Mouse (Mus musculus) 3T3-L1 (cell line): ENCODE measurements around the gene Tnik.

ENCODE experiments used
- DNase-seq: peaks from one replicate; pipeline ENCODE4 v3.0.0-alpha.2; 2015; ENCODE audit warnings: low read depth, low spot score

Gene Tnik

GRCm38 (mm10) chr3:28544345-28544869 lies 281.4 kb downstream of the Tnik start:
- DNase-seq = no peak

DNA sequence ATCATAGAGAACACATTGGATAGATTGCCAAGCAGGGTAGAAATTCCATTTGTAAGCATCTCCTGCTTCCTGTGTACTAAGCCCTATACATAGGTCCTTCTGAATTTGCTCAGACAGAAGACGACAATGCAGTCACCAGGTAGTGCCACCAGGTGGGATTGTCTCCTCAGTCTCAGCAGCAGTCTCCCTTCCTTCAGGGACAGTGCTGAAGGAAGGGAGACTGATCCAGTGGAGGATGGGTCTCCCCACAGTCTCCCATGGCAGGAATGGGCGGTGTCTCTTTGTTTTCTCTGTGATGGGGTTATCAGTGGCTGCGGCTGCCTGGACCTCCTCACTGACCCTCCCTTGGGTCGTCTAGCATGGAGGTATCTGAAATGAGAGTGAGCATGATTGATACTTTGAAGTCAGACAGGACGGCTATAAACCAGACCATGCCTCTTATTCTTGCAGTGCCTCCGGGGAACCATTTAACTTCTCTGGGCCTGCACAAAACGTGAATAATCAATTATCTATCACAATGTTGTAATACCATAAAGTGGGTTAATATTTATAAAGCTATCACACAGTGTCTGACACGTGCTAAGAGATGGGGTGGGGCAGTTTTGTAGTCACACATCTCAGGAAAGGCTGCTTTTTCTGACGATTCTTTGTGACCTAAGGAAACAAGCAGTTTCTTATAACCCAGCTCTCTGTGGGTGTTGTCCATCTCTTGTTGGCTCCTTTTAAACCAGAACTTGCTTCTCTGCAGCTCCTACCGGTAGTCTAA lies 285.1 kb downstream of the Tnik start:
- no peak for DNase-seq

DNA sequence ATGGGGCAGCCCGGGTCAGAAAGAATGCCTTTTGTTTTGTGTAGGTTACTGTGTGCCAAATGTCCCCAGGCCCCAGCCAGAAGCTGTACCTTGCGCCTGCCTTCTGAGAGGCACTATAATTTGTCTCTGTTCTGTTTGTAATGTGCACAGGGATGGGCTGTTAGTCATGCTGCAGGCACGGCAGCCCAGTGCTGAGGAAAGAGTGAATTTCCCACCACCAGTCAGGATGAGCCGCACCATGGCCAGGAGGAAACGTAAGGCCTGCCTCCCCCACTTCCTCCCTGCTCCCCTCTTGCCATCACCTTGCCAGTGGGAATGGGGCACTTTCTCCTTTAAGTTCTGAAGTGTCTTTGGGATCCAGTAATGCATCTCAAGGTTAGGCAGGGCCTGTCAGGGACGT lies 286.4 kb downstream of the Tnik start:
- DNase-seq = no peak

DNA sequence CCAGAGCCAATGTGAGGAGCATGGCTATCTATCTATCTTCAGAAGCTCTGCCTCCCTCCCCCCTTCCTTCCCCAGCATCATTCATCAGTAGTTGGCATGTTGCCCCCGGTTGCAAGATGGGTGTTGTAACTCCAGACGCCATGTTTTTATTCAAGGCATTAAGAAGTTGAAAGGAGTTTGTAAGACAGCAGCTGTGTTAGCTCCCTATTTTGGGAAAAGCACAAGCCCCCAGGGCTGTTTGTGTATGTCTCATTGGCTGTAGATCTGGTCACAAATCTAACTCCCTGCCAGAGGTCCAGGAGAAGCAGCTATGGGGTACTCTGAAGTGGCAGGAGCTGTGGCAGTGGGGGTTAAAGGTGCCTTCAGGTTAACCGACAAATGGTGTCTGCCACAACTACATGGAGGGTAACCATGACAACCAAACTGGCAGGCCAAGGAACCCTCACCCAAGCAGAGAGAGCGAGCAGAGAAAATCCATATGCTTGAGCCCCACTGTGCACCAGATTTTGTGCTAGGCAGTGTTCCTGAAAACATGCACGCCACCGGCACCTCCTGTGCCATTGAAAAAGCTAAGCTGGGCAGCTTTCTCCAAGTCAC lies 287.6 kb downstream of the Tnik start:
- no peak for DNase-seq

GRCm38 (mm10) chr3:28551756-28552155 lies 288.7 kb downstream of the Tnik start:
- DNase-seq = no peak

DNA sequence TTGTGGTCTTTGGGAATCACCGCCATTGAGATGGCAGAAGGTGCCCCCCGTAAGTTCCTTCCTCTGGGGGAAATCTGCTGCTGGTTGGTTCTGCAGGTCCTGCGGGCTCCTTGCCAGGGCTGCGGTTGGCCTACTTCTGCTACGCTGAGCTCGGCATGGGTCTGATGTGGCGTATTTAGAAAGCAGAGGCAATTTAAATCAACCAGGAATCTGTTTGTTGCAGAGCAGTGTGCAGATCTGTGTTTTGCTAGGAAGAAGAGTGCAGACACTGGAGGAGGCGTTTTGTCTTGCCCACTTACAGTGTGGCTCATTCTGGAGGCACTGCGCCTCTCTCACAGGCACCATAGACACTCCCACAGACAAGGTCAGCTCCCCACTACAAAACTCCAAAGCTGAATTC lies 291.9 kb downstream of the Tnik start:
- no peak for DNase-seq

DNA sequence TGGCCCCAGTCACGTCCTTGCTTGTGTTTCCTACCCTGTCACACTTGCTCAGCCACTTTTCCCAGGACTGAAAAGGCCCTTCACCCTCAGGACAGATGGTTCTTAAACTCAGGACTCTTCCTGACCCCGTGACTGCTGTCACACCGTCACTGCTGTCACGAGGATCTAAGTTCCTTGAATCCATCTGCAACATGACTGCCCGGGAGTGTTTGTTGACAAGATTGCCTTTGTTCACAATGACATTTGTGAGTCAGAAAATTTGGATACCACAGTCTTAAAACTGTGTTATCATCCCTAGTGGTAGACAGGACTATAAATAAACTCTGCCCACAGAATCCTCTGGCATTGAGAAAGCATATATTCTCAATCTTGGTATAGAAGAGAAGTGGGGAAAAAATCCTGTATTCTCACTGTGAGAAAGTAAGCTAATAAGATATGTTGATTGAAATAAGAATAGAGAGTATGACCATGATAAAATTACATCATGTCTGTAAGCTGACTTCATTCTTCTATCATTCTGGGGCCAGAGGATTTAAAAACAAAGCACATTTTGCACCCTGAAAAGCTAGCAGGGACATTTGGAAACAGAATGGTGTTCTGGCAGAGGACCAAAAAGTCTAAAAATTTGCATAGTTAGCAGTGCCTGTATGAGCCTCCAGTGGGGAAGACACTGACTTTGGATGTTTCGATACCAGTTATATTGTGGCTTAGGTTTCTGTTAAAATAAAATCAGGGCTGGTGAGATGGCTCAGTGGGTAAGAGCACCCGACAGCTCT lies 293.0 kb downstream of the Tnik start:
- no peak for DNase-seq

GRCm38 (mm10) chr3:28558328-28558871 lies 295.4 kb downstream of the Tnik start:
- DNase-seq = no peak

- DNase-seq = no peak
Observed at GRCm38 (mm10) chr3:28561408-28561807, 298.4 kb downstream of the Tnik start.

DNA sequence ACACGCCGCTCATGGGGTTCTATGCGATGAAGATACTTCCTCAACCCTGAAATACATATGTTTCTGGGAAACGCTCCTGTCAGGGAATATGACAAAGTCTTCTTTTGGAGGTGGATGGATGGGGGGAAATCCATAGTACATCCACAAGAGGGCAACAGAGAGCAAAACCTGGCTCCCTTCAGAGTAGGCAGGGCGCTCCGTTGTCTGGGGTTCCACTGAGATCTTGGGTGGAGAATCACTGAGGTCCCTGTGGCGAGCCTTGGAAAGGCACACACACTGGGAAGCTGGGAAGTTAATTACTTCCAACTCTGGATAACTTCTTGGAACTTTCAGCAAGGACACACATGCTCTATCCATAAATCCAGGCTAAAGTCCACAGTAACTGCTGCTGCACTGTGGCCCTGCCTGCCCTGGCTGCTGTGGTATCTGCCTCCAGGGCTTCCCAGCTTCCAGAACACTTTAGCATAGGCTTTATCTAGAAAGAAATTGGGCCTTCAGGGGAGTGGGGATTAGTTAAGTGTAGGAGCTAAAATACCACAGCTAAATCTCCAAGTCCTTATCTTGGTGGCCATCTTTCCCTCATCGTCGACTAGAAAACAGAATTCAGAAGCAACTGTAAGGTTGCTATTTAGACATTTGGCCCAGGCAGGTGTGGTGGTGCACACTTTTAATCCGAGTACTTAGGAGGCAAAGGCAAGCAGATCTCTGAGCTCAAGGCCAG lies 299.8 kb downstream of the Tnik start:
- DNase-seq = peak; percentile 35

GRCm38 (mm10) chr3:28564370-28565357 lies 301.6 kb downstream of the Tnik start:
- DNase-seq = peak; percentile 17

- no peak for DNase-seq
Observed at GRCm38 (mm10) chr3:28577301-28577700, 314.3 kb downstream of the Tnik start.

DNA sequence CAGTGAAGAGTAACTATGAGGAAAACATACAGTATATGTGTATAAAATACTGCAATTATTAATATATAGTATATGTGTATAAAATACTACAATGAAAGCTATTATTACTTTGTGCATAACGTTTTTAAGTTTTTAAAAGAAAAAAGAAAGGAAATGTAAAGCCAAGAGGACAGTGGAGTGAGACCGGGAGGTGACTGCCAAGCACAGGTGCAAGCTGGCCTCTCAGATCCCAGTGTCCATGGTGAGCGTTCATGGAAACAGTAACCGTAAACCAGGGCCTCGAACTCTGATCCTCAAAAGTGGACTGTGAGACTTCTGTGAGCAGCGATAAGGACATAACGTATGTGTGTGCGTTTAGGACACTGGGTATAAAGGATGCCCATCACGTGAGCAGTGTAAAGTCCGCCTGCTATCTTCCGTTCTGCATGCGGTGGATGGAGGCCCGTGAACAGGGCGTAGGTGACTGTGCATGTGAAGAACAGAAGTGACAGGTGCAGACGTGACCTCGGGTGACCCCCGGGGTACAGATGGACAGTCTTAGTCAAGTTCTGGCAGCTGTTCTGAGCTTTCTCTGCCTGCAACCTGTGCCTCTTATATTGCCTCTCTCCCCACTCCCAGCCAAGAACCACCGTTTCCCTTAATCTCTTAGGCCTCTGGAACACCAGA lies 316.1 kb downstream of the Tnik start:
- no peak for DNase-seq

DNA sequence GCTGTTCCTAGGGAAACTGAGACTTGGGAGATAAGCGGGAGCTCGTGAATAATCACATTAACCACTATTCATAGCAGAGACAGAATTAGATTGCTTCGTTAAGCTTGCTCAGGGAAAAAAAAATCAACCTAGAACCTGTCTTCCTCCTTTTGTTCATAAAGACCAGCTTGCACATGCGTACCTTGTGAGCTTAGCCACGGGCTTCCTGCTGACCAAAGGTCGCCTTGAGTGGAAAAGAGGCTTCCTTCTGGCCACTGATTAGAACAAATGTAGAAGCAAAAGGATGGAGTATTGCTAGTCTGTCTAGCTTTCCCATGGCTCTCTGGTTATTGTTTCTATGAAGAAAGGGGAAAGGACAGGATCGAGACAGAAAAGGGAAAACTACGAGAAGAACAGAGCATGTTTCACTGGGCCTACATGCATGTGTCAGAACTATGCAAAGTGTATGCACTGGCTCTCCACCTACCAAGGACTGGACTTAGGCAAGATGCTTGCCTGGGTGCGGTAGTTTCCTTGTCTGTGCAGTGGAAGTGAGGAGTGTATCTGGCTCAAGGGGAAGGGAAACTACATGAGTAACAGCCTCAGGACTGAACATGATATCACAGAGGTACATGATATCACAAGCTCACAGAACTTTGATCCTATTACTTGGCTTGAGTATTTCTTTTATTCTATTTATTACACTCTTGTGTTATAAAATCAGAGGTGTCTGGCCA lies 322.9 kb downstream of the Tnik start:
- DNase-seq = no peak

GRCm38 (mm10) chr3:28587808-28588207 lies 324.8 kb downstream of the Tnik start:
- DNase-seq = no peak

DNA sequence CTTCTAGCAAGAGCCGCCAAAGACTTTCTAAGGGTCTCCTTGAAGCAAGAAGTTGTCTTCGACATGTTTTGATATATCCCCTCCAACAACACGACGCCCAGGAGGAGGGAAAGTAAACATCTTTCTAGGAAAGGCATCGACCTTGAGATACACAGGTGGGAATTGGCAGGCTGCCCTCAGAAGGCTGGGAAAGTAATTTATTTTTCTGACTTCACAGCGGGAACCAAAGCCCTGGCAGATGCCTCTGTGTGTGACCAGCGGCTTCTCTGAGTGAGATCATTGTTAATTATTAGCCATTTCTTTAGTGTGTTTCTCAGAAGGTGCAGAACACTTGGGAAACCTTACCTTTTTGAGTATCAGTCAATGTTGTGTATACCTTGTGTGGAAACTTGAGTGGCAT lies 328.3 kb downstream of the Tnik start:
- no peak for DNase-seq

DNA sequence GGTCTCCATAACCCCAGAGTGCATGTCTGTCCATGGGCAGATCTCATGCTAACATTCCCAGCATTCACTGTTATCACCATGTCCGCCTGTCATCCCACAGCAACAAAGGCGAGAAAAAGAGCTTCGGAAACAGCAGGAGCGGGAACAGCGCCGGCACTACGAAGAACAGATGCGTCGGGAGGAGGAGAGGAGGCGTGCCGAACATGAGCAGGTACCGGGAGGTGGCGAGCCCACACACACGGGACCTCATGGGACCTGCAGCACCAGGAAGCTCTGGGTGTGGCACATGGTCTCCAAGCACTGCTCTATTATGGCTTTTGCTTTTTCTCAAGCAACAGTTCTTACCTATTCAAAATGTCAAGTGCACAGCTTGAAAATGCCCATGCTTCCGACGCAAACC lies 330.9 kb downstream of the Tnik start:
- no peak for DNase-seq

DNA sequence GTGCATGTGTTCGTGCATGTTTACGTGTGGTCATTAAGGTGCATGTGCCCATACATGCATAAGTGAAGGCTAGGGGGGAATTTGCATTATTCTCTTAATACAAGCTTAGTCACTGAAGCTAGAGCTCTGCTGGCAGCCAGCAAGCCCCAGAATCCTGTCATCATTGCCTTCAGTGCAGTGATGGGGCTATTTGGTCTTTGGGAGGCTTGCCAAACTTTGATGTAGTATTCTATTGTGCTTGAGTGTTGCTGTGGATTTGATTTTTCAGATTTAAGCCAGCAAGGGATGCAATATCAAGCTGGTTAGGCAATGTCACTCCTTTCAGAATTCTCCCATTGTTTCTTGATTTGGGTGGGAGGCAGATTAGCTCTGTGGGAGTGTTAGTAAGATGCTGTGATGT lies 336.5 kb downstream of the Tnik start:
- DNase-seq = no peak

- DNase-seq = no peak
Observed at GRCm38 (mm10) chr3:28606741-28607140, 343.7 kb downstream of the Tnik start.
